Mouse (Mus musculus): ENCODE measurements around the gene Gsta3. TPM values are rescaled to one million over a fixed set of nuclear protein-coding genes. Genes with fewer than 3 reads are reported as not detected.
A peak's percentile ranks its signal among the peaks of the same experiment; 100 is the strongest.
"Not testable (repeated sequence)": the region's sequence is repeated elsewhere in the genome, so short reads cannot be mapped to it uniquely, and the experiment has no call there.

Gene Gsta3
- polyA plus RNA-seq, 1 experiment from 2014 or later: 2.5 TPM

DNA sequence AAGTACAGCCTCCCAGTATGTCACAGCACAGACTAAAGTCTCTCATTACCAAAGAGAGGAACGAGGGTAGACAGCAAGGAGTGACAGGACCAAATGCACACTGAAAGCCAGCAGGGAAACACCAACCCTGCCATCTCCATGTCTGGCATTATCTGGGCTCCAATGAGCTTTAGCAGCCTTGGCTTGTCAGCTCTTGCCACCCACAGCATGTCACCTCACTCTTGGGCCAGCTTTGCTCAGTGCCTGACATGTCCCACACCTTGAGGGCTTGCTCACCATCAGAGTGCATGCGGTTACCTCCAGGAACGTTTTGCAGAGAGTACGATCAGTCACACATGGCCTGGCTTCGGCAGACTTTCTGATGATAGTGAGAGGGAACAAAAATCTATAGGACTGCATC, 35.0 kb downstream of the Gsta3 start:
- not testable (repeated sequence) for H3K36me3 ChIP-seq; H3K4me1 ChIP-seq; H3K27ac ChIP-seq; H3K9ac ChIP-seq; H3K27me3 ChIP-seq; H3K4me3 ChIP-seq; ATAC-seq (ENCODE audit: borderline replicate concordance, extremely low read depth, low FRiP score, low TSS enrichment); H3K9me3 ChIP-seq; H3K4me2 ChIP-seq
- WGBS: 82% methylated on average over 5 of the region's 5 CpGs

DNA sequence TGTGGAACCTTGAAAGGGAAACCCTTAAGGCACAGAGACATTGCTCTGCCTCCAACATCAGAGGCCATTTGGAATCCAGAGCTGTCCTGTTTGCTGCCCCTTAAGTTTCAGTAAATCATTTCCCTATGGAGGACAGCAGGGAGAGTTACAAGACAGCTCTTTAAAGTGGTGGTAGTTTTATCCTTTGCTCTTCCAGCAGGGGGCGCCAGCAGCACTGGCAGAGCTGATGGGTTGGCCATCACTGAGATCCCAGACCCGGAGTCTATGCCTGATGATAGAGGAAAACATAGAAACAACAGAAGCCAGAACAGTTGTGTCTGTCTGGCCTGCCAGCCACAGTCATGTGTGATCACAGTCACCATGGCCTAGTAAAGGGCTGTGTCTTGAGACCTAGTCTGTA, 35.8 kb downstream of the Gsta3 start:
- H3K36me3 ChIP-seq; H3K4me3 ChIP-seq; H3K4me1 ChIP-seq; ATAC-seq (ENCODE audit: borderline replicate concordance, extremely low read depth, low FRiP score, low TSS enrichment); H3K9me3 ChIP-seq; H3K27ac ChIP-seq; H3K4me2 ChIP-seq; H3K9ac ChIP-seq; H3K27me3 ChIP-seq: not testable (repeated sequence)
- WGBS: 21% methylated on average over 2 of the region's 2 CpGs

GRCm38 (mm10) chr1:21280306-21280705, 39.9 kb downstream of the Gsta3 start:
- H3K4me2 ChIP-seq: no peak overlapping the region
- H3K36me3 ChIP-seq: no peaks in the 10 kb centered on the region
- H3K9ac ChIP-seq: no peak overlapping the region
- no peaks in the 10 kb centered on the region for H3K4me1 ChIP-seq
- H3K9me3 ChIP-seq: no peaks in the 10 kb centered on the region
- no peak overlapping the region for H3K27ac ChIP-seq
- no peaks in the 10 kb centered on the region for H3K27me3 ChIP-seq
- H3K4me3 ChIP-seq: no peak overlapping the region
- WGBS: 76% methylated on average over 2 of the region's 2 CpGs
- ATAC-seq (ENCODE audit: borderline replicate concordance, extremely low read depth, low FRiP score, low TSS enrichment): no peak

GRCm38 (mm10) chr1:21284644-21285043, 44.3 kb downstream of the Gsta3 start:
- WGBS: 94% methylated on average over 2 of the region's 2 CpGs
- H3K9me3 ChIP-seq; H3K9ac ChIP-seq; H3K27ac ChIP-seq; H3K36me3 ChIP-seq; H3K4me3 ChIP-seq; H3K27me3 ChIP-seq; H3K4me2 ChIP-seq; ATAC-seq (ENCODE audit: borderline replicate concordance, extremely low read depth, low FRiP score, low TSS enrichment); H3K4me1 ChIP-seq: not testable (repeated sequence)

DNA sequence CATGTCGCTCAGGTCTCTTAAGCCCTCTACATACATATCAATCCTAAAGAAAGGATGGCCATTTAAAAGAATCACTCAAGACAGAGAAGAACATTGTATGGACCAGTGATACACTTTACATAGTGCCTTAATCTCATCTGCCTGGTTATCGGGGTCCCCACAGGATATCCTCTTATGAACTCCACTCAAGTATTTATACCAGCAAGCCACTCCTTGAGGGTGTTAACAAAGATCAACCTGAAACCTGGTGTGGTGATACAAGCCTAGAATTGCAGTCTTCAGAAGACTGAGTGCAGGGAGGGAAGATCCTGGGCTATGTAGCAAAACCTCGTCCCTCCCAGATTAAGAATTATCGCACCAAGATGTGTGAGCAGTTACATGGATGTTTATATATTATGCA, 51.0 kb downstream of the Gsta3 start:
- H3K4me2 ChIP-seq: no peak overlapping the region
- H3K27ac ChIP-seq: no peak overlapping the region
- no peaks in the 10 kb centered on the region for H3K36me3 ChIP-seq
- H3K27me3 ChIP-seq: no peaks in the 10 kb centered on the region
- no peak for ATAC-seq (ENCODE audit: borderline replicate concordance, extremely low read depth, low FRiP score, low TSS enrichment)
- no peak overlapping the region for H3K4me3 ChIP-seq
- H3K9ac ChIP-seq: no peak overlapping the region
- WGBS: 86% methylated on average over 4 of the region's 4 CpGs
- no peaks in the 10 kb centered on the region for H3K9me3 ChIP-seq
- H3K4me1 ChIP-seq: no peaks in the 10 kb centered on the region

DNA sequence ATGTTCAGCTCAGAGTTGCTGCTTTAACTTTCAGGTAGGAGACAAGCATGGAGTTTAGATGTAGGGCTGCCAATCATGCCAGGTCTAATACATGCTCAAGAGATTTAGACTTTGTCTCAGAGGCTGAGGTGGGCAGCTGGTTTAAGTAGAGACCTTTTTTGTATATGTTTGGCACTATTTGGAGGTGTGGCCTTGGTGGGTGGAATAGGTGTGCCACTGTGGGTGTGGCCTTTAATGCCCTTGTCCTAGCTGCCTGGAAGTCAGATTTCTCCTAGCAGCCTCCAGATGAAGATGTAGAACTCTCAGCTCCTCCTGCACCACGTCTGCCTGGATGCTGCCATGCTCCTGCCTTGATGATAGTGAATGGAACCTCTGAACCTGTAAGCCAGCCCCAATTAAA, 52.2 kb downstream of the Gsta3 start:
- no peaks in the 10 kb centered on the region for H3K27me3 ChIP-seq
- H3K27ac ChIP-seq: no peak overlapping the region
- H3K36me3 ChIP-seq: no peaks in the 10 kb centered on the region
- no peak for ATAC-seq (ENCODE audit: borderline replicate concordance, extremely low read depth, low FRiP score, low TSS enrichment)
- no peak overlapping the region for H3K4me2 ChIP-seq
- WGBS: 55% methylated on average over 1 of the region's 1 CpGs
- H3K9ac ChIP-seq: no peak overlapping the region
- no peak overlapping the region for H3K4me3 ChIP-seq
- no peaks in the 10 kb centered on the region for H3K9me3 ChIP-seq
- no peaks in the 10 kb centered on the region for H3K4me1 ChIP-seq

- Histone ChIP-seq H3K9me3 (no peaks in the 10 kb centered on the region), H3K4me1 (no peaks in the 10 kb centered on the region), H3K4me3 (no peak overlapping the region), H3K27me3 (no peaks in the 10 kb centered on the region), H3K27ac (no peak overlapping the region), H3K36me3 (no peaks in the 10 kb centered on the region), H3K9ac (no peak overlapping the region), H3K4me2 (no peak overlapping the region)
- no peak for ATAC-seq (ENCODE audit: borderline replicate concordance, extremely low read depth, low FRiP score, low TSS enrichment)
- WGBS: 78% methylated on average over 1 of the region's 1 CpGs
These were observed 55.8 kb downstream of the Gsta3 start for GRCm38 (mm10) chr1:21296169-21296568.

DNA sequence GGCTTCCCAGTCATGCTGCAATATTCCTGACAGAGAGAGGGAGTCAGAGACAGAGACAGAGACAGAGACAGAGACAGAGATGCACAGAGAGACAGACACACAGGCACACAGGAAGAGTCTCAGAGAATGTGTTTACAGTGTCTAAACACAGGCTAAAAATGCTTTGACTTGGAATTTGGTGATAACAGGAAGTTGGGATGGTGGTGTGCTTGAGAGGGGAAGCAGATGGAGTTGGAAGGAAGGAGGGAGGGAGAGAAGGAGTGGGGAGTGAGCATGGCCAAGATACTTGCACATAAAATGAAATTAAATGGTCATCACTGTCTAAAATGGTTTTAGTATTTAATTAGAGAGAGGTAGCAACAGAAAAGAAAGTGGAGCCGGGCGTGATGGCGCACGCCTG, 57.7 kb downstream of the Gsta3 start:
- H3K4me2 ChIP-seq: no peak overlapping the region
- no peaks in the 10 kb centered on the region for H3K9me3 ChIP-seq
- H3K4me3 ChIP-seq: no peak overlapping the region
- H3K9ac ChIP-seq: no peak overlapping the region
- no peak overlapping the region for H3K27ac ChIP-seq
- WGBS: 96% methylated on average over 4 of the region's 4 CpGs
- no peaks in the 10 kb centered on the region for H3K36me3 ChIP-seq
- no peaks in the 10 kb centered on the region for H3K4me1 ChIP-seq
- ATAC-seq (ENCODE audit: borderline replicate concordance, extremely low read depth, low FRiP score, low TSS enrichment): peak; percentile 35; the same call in 1 of the 2 replicates
- no peaks in the 10 kb centered on the region for H3K27me3 ChIP-seq

GRCm38 (mm10) chr1:21299826-21300225, 59.4 kb downstream of the Gsta3 start:
- no peak for ATAC-seq (ENCODE audit: borderline replicate concordance, extremely low read depth, low FRiP score, low TSS enrichment)
- H3K4me2 ChIP-seq: no peak overlapping the region
- no peaks in the 10 kb centered on the region for H3K27me3 ChIP-seq
- H3K4me1 ChIP-seq: no peaks in the 10 kb centered on the region
- no peak overlapping the region for H3K4me3 ChIP-seq
- 51% methylated on average over 3 of the region's 3 CpGs for WGBS
- no peaks in the 10 kb centered on the region for H3K9me3 ChIP-seq
- H3K27ac ChIP-seq: no peak overlapping the region
- no peak overlapping the region for H3K9ac ChIP-seq
- no peaks in the 10 kb centered on the region for H3K36me3 ChIP-seq

DNA sequence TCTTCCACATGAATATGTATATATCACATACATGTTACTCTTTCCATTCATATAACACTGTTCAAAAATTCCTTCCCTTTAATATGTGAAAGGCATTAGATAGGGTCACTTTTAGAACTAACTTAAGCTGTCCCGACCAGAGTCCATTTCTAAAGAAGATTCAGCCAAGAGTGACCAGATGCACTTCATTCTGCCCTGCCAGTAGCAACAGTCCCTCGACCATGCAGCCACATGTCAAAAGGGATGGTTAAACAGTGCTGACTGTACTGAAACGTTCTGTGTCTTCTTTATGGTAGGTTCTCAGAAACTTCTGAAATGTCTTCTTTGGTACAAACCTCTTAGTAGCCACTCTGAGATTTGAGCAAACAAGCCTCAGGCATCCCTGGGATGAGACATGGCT, 61.3 kb downstream of the Gsta3 start:
- WGBS: 68% methylated on average over 3 of the region's 3 CpGs
- no peaks in the 10 kb centered on the region for H3K27me3 ChIP-seq
- H3K4me1 ChIP-seq: no peaks in the 10 kb centered on the region
- no peak overlapping the region for H3K9ac ChIP-seq
- H3K9me3 ChIP-seq: no peaks in the 10 kb centered on the region
- H3K4me3 ChIP-seq: no peak overlapping the region
- no peaks in the 10 kb centered on the region for H3K36me3 ChIP-seq
- H3K27ac ChIP-seq: no peak overlapping the region
- no peak overlapping the region for H3K4me2 ChIP-seq
- ATAC-seq (ENCODE audit: borderline replicate concordance, extremely low read depth, low FRiP score, low TSS enrichment): no peak

DNA sequence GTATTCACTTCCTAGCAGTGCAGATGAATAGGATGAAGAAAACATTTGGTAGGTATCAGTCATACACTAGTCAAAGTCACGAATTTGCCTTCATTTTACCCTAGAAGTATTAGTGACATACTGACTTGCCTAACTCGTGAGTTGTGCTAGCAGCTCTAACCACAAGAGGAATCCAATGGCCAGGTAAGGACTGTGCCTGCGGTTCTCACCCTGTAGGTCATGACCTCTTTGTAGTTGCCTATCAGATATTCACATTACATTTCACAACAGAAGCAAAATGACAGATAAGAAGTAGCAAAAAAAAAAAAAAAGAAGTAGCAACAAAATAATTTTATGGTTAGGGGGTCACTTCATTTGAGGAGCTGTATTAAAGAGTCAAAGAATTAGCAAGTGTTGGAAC, 63.8 kb downstream of the Gsta3 start:
- ATAC-seq (ENCODE audit: borderline replicate concordance, extremely low read depth, low FRiP score, low TSS enrichment): no peak
- WGBS: 67% methylated on average over 3 of the region's 3 CpGs
- Histone ChIP-seq H3K4me1 (no peaks in the 10 kb centered on the region), H3K4me2 (no peak overlapping the region), H3K27me3 (no peaks in the 10 kb centered on the region), H3K27ac (no peak overlapping the region), H3K9me3 (no peaks in the 10 kb centered on the region), H3K9ac (no peak overlapping the region), H3K36me3 (no peaks in the 10 kb centered on the region), H3K4me3 (no peak overlapping the region)

GRCm38 (mm10) chr1:21304646-21305045, 64.3 kb downstream of the Gsta3 start:
- no peaks in the 10 kb centered on the region for H3K27me3 ChIP-seq
- no peak for ATAC-seq (ENCODE audit: borderline replicate concordance, extremely low read depth, low FRiP score, low TSS enrichment)

DNA sequence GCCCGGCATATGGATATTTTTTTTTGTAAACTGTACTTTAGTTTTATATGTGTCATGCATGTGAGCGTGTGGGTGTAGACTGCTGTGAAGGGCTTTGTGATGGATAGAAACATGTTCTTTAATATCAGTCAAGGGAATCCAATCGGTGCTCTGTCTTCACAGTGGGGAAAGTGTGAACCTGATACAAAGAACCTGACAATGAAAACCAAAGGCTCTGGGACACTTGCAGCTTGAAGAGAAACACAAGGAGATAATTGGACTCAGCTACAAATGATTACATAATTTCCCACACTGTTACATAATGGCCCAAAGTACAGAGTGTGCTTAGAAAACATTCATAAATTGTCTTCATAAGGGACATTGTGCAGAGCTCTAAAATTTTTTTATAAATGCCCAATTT, 65.1 kb downstream of the Gsta3 start:
- Histone ChIP-seq H3K4me2 (no peak overlapping the region), H3K4me1 (no peaks in the 10 kb centered on the region), H3K36me3 (no peaks in the 10 kb centered on the region), H3K27me3 (no peaks in the 10 kb centered on the region), H3K27ac (no peak overlapping the region), H3K9me3 (no peaks in the 10 kb centered on the region), H3K4me3 (no peak overlapping the region), H3K9ac (no peak overlapping the region)
- ATAC-seq (ENCODE audit: borderline replicate concordance, extremely low read depth, low FRiP score, low TSS enrichment): no peak
- WGBS: 82% methylated on average over 3 of the region's 3 CpGs

More at GRCm38 (mm10) chr1:21304646-21305045, 64.3 kb downstream of the Gsta3 start:
- no peak overlapping the region for H3K4me2 ChIP-seq
- H3K4me1 ChIP-seq: no peaks in the 10 kb centered on the region
- no peaks in the 10 kb centered on the region for H3K36me3 ChIP-seq
- H3K27ac ChIP-seq: no peak overlapping the region
- WGBS: 73% methylated on average over 4 of the region's 4 CpGs
- no peaks in the 10 kb centered on the region for H3K9me3 ChIP-seq
- H3K9ac ChIP-seq: no peak overlapping the region
- no peak overlapping the region for H3K4me3 ChIP-seq

Measured in lung, embryonic 15.5 days (tissue).